Mouse (Mus musculus) testis, postnatal 10 days (tissue): Measurements from ENCODE around the gene Sco1.
"Not testable (repeated sequence)": the region's sequence is repeated elsewhere in the genome, so short reads cannot be mapped to it uniquely, and the experiment has no call there.

Source experiments
- DNase-seq: peaks from one replicate; pipeline ENCODE4 v3.0.0; 2021; ENCODE audit warnings: low spot score

Sco1 gene

GRCm38 (mm10) chr11:67085489-67085888, 33.0 kb downstream of the Sco1 start:
- peak; percentile 79 for DNase-seq

DNA sequence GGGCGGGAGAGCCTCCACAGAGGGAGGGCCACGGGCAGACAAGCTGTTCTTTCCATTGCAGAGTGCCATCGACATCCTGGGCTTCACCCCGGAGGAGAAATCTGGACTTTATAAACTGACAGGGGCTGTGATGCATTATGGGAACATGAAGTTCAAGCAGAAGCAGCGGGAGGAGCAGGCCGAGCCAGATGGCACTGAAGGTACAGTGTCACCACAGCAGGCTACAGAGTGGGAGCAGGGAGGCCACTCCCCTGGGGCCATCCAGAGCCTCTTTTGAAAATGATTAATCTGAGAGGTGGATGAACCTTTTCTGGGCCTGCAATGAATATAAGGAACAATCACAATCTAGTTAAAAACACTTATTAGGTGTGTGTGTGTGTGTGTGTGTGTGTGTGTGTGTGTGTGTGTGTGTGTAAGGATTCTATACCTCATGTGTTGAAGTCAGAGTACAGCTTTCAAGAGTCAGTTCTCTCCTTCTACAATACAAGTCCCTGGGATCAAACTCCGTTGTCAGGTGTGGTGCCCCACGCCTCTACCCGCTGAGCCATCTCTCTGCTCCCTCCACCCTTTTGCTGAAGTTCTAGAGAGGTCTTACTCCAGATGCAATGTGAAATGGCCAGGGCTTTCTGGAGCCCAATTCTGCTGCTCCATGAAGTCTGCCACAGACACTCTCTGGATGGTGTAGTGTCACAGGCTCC, 34.1 kb downstream of the Sco1 start:
- DNase-seq: no peak

DNA sequence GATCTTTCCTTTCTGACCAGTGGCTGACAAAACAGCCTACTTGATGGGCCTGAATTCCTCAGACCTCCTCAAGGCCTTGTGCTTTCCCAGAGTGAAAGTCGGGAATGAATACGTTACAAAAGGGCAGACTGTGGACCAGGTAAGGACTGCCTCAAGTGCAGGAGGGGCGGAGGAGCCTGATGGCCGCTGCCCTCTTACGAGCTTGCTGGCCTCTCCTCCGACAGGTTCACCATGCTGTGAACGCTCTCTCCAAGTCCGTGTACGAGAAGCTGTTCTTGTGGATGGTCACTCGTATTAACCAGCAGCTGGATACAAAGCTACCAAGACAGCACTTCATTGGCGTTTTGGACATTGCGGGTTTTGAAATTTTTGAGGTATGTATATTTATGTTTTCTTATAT, 34.8 kb downstream of the Sco1 start:
- DNase-seq: no peak

DNA sequence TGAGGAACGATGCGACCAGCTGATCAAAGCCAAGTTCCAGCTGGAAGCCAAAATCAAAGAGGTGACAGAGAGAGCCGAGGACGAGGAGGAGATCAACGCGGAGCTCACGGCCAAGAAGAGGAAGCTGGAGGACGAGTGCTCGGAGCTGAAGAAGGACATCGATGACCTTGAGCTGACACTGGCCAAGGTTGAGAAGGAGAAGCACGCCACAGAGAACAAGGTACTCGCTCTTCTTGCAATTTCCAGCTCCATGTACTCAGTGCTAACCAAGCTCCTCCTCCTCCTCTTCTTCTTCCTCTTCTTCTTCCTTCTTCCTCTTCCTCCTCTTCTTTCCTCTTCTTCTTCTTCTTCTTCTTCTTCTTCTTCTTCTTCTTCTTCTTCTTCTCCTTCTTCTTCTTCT, 39.9 kb downstream of the Sco1 start:
- DNase-seq: not testable (repeated sequence)

DNA sequence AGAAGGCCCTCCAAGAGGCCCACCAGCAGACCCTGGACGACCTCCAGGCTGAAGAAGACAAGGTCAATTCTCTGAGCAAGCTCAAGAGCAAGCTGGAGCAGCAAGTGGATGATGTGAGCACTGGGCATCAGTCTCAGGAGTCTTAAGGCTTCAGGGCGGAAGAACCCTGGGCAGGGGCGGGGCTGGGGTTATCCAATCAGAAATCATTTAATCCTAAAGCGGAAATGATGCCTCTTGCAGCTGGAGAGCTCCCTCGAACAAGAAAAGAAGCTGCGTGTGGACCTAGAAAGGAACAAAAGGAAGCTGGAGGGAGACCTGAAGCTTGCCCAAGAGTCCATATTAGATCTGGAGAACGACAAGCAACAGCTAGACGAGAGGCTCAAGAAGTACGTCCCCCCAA, 40.7 kb downstream of the Sco1 start:
- DNase-seq: no peak

DNA sequence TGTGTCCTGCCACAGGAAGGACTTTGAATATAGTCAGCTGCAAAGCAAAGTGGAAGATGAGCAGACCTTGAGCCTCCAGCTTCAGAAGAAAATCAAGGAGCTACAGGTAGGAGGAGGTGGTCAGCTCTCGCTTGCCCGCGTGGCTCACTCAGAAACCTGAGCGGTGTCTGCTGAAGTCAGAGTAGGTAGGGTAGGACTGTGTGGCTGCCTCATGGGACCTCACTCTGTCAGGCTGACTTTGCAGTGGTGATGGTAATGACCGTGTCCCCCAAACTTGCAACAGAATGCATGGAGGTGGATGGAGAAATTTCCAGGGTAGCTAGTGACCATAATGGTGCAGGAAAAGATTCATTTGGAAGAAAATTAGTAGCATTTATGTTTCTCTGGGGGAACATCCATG, 41.2 kb downstream of the Sco1 start:
- DNase-seq: no peak

- DNase-seq: no peak
Measured at GRCm38 (mm10) chr11:67094470-67094869, 42.0 kb downstream of the Sco1 start.

DNA sequence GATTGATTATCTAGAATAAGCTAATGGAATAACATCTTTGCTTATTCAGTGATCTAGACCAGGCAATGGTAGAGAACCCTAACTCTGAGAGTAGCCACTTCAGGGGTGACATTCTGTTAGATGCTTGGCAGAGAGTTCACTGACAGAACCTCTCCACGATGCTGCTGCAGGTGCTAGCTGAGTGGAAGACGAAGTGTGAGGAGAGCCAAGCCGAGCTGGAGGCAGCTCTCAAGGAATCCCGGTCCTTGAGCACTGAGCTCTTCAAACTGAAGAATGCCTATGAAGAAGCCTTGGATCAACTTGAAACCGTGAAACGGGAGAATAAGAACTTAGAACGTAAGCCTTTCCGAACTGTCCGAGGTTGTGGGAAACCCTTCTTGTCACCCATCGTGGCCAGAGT, 45.2 kb downstream of the Sco1 start:
- DNase-seq: no peak

DNA sequence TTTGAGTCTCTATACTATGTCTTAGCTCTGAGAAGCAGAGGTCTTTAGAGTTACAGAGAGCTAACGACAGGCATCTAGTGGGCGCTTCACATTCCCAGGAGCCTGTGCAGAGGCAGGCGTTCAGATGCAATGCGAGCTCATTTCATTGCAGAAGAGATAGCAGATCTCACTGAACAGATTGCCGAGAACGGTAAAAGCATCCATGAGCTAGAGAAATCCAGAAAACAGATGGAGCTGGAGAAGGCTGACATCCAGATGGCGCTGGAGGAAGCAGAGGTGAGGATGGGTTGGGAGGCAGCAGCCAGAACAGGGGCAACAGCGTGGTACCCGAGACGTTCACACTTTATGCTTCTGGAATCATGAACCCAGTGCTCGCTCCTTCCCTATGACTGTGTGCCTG, 46.0 kb downstream of the Sco1 start:
- no peak for DNase-seq

DNA sequence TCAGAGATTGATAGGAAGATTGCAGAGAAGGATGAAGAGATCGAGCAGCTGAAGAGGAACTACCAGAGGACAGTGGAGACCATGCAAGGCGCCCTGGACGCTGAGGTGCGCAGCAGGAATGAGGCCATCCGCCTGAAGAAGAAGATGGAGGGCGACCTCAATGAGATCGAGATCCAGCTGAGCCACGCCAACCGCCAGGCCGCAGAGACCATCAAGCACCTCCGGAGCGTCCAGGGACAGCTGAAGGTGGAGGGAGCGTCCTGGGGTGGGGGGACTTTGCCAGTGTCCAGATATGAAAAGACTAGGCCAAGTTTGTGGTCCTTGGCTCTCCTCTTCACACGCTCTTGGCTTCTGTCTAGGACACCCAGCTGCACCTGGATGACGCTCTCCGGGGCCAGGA, 46.8 kb downstream of the Sco1 start:
- no peak for DNase-seq

DNA sequence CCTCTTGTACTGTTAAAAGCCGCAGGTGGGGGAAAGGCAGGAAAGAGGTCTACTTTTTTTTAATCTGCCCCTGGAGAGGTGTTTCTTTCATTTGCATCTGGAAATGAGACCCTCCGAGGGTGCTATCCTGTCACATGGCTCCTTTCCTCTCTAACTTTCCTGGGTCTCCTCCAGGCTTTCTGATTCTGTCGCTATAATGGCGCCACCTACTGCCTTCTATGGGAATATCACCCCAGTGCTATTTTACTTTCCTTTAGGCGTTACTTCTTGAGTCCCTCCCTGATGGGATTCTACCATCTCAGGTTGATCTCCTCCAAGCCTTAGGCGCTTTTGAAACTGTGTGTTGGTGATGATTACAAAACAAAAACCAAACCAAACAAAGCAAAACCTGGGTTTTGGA, 47.7 kb downstream of the Sco1 start:
- DNase-seq: no peak

DNA sequence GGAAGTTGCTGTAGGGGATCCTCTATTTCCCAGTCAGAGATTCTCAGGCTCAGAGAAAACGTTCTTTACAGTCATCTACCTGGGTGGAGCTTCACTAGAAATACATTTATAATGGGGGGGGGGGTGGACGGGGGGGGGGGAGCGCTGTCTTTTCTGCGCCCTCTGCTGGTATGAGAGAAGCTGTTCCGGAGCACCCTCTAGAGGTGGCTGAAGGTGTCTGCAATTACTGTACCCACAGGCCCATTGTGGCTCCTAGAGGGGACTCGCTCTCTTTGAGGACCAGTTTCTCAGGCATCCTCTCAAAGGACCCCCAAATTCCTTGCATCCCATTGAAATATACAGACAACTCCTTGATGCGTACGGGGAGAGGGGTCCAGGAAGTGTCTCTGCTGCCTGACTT, 49.2 kb downstream of the Sco1 start:
- peak; percentile 65 for DNase-seq

- no peak for DNase-seq
Measured at GRCm38 (mm10) chr11:67103256-67103655, 50.8 kb downstream of the Sco1 start.

- DNase-seq: no peak
Measured at GRCm38 (mm10) chr11:67104242-67104641, 51.8 kb downstream of the Sco1 start.

GRCm38 (mm10) chr11:67104714-67105113, 52.2 kb downstream of the Sco1 start:
- DNase-seq: no peak

DNA sequence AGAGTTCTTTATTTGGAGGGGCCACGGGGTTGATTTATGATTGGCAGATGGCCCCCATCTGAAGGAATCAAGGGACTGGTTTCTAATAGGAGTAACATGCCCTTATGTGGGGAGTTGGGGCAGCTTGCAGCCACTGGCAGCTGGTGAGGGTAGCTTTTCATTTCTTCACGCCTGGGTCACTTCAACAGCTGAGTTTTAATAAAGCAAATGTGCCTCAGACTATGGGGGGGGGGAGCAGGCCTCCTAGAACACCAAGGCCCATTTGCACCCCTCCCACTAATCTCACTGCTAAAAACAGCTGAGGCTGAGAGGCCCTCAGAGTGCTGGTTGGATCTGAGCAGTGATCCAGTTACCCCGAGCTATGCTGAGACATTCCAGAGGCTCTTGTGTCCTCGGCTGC, 53.2 kb downstream of the Sco1 start:
- no peak for DNase-seq

DNA sequence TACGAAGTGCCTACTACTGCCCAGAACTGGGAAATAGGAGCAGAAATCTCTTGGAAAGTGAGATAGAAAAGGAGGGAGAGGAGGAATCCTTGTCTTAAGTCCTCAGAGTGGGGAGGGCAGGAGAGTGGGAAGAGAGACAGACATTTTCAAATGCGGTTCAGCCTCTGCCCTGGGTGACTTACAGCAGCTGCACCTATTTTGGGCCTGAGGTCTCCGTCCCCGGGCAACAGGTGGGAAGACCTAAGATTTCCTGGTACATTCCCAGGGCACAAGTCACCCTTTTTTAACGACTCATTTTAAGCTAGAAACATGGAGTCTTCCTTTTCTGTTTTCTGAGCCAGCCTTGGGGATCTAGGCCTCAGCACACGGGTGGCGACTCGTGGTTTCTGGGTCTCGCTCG, 54.5 kb downstream of the Sco1 start:
- no peak for DNase-seq

DNA sequence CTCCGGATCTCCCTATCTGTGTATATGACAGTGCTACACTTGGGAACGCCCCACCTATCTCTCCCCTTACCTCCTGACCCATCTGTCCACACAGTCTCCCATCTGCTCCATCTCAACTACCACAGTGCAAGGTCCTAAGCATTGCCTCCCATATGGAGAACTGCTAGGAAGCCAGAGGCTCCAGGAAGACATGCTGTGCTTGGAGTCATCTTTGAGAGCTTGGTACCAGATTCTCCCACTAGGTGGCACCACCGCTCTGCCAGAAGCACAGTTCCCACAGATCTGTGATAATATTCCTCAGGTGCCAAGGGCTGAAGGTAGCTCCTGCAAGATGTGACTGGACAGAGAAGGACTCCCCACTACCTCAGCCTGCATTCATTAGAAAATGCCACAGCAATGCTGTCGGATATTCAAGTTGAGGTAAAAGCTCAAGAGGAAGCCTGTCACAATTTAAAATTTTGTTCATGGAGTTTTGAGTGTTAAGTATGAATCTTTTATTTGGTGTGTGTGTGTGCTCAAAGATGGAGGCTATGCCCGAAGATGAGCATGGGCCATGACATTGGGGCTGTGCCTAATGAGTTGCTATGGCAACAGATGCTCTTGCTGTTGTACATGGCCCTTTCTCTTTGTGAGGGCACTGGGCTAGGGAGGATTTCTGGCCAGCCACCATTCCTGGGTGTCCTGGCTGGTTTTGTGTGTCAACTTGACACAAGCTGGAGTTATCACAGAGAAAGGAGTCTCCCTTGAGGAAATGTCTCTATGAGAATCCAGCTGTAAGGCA, 57.9 kb downstream of the Sco1 start:
- DNase-seq: peak; percentile 85

DNA sequence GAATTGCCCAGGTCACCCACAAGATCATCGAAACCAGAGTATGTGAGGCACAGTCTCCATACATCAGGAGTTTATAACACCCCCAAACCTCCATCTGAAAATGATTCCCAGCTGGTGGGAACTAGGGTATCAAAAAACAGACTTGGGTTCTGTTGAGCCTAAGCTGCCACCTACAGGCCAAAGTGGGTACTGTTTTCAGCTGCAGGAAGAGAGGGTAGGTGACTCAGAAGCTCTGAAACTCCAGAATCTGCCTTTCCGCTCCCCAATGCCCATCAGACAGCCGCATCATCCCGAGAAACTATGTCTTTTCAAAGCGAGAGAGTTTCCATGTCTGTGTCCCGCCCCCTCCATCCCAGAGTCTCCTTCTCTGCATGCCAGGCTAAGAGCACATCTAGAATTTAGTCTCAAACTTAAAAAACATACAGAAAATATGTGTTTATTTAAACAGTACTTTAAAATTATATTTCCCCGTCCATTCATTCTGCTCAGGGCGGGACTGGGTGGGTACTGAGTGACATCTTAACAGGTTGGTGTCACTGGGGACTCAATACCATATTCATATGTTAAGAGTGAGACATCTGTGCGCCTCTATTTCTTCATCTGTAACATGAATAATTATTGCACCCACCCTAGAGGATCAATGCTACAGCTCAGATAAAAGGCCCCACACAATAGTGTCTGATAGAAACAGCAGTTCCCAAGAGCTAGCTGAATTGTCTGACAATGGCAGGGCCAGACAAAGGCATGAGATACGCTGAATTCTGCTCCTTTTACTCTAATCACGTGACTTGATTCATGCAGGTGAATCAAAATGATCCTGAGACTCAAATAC, 59.8 kb downstream of the Sco1 start:
- DNase-seq: peak; percentile 87

GRCm38 (mm10) chr11:67112851-67113202, 60.4 kb downstream of the Sco1 start:
- DNase-seq: peak; percentile 88

- DNase-seq: no peak
Measured at GRCm38 (mm10) chr11:67113381-67113780, 60.9 kb downstream of the Sco1 start.

GRCm38 (mm10) chr11:67114261-67114660, 61.8 kb downstream of the Sco1 start:
- DNase-seq: no peak

GRCm38 (mm10) chr11:67114901-67115300, 62.4 kb downstream of the Sco1 start:
- DNase-seq: no peak
